Mouse (Mus musculus) neural tube, embryonic 10.5 days (tissue): ENCODE data around the gene Pdlim4.

Source experiments
- DNase-seq: peaks from one replicate; pipeline ENCODE4 v3.0.0-alpha.2; 2017; ENCODE audit warnings: low spot score; ENCODE audit errors: extremely low spot score

Pdlim4 gene

DNA sequence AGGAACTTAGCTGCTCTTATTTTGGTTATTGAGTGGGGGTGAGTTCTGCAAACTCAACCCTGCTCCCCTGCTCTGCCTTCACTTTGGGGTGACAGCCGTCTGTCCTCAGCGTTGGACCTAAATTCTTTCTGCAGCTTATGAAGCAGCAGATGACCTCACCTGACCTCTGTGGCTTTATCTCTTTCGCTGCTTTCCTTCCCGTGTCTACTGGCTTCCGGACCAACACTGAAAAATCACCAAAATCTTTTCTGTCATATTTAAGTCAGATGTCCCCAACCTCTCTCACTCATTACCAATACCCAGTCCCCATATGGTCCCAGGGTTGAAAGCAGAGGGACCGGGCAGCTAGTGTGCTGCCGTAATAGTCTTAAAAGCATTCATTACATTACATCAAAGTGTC lies 23.4 kb upstream of the Pdlim4 start:
- no peak for DNase-seq

DNA sequence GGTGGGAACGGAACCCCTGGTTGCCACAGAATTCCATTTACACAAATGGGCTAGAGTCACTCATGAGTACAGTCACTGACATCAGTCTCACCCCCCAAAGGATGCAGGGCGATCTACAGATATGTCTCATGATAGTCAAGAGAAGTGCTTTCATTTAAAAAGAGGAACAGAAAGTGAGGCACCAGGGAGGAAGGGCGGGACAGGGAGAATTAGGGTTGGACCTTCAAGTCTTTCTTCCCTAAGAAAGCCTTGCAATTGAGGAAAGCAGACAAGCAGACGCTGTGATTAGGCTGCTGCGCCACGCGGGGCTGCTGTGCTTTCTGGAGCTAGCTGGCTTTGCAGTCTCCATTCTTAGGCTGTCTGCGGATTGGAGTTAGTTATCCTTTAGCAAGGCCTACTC lies 22.9 kb upstream of the Pdlim4 start:
- no peak for DNase-seq

DNA sequence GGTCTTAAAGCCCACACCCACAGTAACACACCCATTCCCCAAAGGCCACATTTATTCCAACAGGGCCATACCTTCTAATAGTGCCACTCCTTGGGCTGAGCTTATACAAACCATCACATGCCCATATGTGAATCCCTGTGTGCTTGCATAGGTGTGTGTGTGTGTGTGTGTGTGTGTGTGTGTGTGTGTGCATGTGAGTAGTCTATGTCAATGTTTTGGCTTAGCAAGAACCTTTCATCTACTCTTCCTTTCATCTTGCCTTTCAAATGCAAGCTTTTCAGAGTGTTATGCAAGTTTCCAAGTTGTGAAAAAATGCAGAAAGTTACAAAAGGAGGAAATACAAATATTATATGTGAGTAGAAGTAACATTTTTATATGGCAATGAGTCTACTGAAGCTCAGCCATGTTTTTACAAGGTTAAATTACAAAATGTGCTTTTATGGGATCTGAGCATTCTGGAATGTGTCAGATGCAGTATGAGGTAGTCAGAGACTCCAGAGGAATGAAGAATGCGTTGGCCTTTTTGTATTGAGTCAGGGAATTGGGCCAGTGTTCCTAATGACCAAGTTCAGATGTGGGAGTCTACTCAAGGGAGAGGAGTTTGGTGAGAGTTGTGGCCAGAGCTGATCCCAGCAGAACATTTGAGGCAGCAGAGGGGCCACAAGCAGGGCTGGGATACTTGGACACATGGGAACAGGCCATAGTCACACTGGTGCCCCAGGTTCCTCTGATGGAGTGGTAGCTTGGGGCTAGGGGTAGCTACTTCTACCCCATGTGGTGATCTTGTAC lies 21.5 kb upstream of the Pdlim4 start:
- DNase-seq, result no peak

- DNase-seq, result peak; percentile 74
Measured at GRCm38 (mm10) chr11:54088947-54089317, 20.1 kb upstream of the Pdlim4 start.

GRCm38 (mm10) chr11:54088253-54088946 lies 19.6 kb upstream of the Pdlim4 start:
- no peak for DNase-seq

- no peak for DNase-seq
Measured at GRCm38 (mm10) chr11:54085816-54086215, 17.0 kb upstream of the Pdlim4 start.

DNA sequence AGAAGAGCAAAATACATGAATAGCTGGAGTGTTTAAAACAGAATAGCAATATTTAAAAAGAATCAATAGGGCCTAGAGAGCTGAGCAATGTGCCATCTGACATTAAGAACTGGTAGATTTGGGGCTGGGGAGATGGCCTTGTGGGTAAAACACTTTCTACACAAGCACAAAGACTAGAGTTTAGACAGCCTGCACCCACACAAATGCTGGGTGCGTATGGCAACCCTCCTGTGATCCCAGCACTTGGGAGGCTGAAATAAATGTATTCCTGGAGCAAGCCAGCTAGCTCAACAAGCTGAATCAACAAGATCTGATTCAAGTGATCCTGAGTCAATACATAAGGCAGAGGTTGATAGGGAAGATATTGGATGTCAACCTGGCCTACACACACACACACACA lies 16.2 kb upstream of the Pdlim4 start:
- no peak for DNase-seq

DNA sequence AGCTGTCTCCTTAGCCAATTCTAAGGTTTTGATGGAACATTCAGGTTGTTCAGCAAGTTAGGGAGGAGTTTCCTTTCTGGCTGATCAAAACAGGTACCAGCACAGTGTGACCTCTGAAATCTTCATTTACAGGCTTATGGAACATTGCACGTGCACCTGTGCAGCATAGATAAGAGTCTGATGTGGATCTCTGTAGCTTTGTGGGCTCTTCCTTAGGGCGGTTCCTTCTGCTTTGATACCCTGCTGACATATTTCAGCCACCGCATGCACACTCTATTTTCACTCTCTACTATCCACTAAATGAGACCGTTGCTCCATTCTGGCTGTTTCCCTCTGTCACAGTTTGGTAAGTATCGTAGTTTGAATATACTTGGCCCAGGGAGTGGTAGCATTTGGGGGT lies 13.9 kb upstream of the Pdlim4 start:
- no peak for DNase-seq

GRCm38 (mm10) chr11:54080435-54080834 lies 11.6 kb upstream of the Pdlim4 start:
- peak; percentile 9 for DNase-seq

DNA sequence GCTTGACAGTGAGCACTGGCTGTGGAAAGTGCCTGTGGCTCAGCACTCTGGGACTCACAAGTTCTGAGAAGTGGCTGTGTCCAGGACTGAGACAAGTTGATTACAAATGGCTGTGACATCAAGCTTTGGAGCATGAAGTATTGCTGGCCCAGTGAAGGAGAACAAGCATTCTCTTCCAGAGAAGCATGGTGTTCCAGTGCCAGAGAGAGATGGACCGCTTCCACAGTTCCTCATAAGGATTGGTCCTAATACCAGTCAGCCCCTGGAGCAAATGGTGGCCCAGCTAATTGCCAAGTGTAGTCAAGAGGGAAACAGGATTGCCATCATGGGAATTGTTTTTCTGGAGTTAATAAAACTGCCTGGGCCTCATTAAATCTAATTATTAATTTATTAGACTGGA lies 7.3 kb upstream of the Pdlim4 start:
- no peak for DNase-seq

DNA sequence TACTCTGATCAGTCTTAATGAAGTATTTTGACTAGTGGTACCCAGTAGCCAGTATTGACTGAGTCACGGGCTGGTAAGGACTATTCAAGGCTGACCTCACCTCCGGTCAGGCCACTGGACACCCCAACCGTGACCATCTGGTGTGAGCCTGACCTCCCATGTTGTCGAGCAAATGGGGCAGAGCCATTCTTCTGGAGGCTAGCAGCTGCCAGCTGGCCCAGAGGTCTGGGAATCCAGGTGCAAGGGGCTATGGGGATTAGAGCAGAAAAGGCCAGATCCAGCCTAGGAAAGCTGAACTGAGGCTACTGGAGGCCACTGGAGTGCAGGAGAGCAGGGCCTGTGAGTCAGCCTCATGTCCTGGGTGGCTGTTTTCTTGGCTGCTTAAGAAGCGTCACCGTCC lies 6.5 kb upstream of the Pdlim4 start:
- no peak for DNase-seq

- DNase-seq, result no peak
Measured at GRCm38 (mm10) chr11:54073291-54073690, 4.5 kb upstream of the Pdlim4 start.

DNA sequence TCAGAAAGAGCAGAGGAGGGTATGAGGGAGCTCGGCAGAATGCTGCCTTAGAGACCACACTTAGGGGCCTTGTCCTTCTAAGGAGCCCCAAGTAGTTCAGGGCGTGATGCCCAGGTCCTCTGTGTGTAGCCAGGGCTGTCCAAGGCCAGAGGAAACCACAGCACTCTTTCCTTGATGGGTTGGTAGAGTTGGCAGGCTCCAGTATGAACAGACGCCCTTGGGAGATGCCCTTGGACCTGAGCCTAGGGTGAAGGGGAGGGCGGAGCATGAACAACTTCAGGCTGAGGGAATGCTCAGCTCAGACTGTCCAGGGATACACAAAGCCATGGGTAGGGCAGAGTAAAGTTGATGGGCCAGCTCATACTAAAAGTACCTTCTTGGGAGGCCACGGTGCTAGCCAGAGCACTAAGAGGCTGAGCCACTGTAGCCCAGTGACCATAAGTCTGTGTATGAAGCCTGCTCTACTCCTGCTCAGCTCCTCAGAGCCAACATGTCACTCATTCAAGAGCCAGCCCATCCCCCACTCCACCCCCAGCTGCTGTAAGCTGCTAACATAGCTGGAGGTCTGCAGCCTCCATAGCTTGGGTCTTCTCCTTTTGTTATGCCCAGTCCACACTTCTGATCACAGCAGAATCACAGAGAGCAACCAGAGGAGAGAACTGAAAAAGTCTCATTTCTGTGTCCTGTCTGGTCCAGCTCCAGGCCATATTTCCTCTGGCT lies 3.1 kb upstream of the Pdlim4 start:
- DNase-seq, result no peak

GRCm38 (mm10) chr11:54067996-54068519 lies 756 bp downstream of the Pdlim4 start:
- DNase-seq, result peak; percentile 33

- peak; percentile 67 for DNase-seq
Measured at GRCm38 (mm10) chr11:54067318-54067995, 1.4 kb downstream of the Pdlim4 start.

- DNase-seq, result no peak
Measured at GRCm38 (mm10) chr11:54066400-54066799, 2.4 kb downstream of the Pdlim4 start.

- no peak for DNase-seq
Measured at GRCm38 (mm10) chr11:54065915-54066178, 3.0 kb downstream of the Pdlim4 start.

GRCm38 (mm10) chr11:54065106-54065914 lies 3.5 kb downstream of the Pdlim4 start:
- DNase-seq, result no peak

DNA sequence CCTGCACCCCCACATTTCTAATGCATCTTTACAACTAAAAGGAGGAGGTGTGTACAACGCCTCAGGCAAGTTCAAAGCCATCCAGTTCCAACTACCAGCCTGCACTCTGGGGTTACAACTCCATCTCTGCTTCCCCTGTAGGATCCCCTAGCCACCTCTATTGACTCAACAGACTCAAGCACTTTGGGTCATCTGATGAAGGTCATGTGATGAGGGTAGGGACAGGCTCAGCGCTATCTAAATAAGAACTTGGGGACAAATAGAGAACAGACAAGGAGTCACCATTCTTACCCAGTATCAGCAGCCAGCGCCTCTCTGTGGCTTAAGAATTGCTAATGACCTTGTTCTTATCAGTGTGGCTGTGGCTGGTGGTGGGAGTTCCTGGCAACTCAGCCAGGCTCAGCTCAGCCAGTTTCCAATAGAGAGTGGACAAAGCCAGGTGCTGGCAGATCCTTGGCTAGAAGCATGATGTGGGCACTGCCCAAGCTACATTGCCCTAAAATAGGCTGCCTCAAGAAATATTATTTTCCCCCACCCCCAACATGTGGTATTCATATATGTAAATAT lies 4.3 kb downstream of the Pdlim4 start:
- no peak for DNase-seq

DNA sequence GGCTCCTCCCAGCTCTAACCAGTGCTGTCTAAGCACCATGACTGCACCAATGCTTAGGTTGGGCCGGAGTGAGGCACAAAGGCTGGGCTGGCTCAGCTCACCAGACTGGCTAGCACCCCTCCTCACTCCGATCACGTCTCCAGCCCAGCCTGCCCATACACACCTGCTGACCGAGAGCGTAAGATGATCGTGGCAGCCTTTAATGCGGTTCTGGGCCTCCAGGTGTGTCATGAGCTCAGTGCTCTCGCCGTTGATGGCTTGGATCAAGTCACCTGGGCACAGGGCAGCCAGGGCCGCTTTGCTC lies 5.4 kb downstream of the Pdlim4 start:
- no peak for DNase-seq
